Mouse (Mus musculus) G1E (cell line): Measurements from ENCODE around the gene Col13a1. TPM values are rescaled to one million over a fixed set of nuclear protein-coding genes. Genes with fewer than 3 reads are reported as not detected.

Experiments
- ATAC-seq: 2 replicates; pipeline ENCODE4 v1.8.0; 2016; ENCODE audit warnings: mild to moderate bottlenecking; ENCODE audit not compliant: insufficient number of reproducible peaks, poor library complexity, low FRiP score, severe bottlenecking; ENCODE audit errors: extremely low read depth
- DNase-seq: peaks from one replicate; pipeline ENCODE4 v3.0.0; 2012; ENCODE audit warnings: low spot score
- H3K27me3 ChIP-seq: 2 replicates; pipeline ENCODE4 v1.6.1; 2012; ENCODE audit warnings: mild to moderate bottlenecking, low read length, inconsistent platforms; ENCODE audit not compliant: insufficient read depth
- H3K36me3 ChIP-seq: replicated peaks from 2 replicates; pipeline ENCODE3; 2012; ENCODE audit warnings: mild to moderate bottlenecking, inconsistent platforms
- H3K4me1 ChIP-seq: 2 replicates; pipeline ENCODE4 v1.6.1; 2012; ENCODE audit warnings: low read depth, low read length, inconsistent platforms, mixed read lengths; ENCODE audit not compliant: insufficient read depth
- H3K4me3 ChIP-seq: 2 replicates; pipeline ENCODE4 v1.5.1; 2012; ENCODE audit warnings: low read depth, mild to moderate bottlenecking, inconsistent platforms, low read length, moderate library complexity, mixed read lengths
- H3K9me3 ChIP-seq: replicated peaks from 2 replicates; pipeline ENCODE4 v1.6.1; 2012; ENCODE audit warnings: inconsistent platforms
- CTCF ChIP-seq: IDR thresholded peaks from 2 replicates; pipeline ENCODE4 v1.5.1; 2012; ENCODE audit warnings: low read depth, low read length, inconsistent platforms, mixed read lengths
- GATA1 ChIP-seq: IDR thresholded peaks from 2 replicates; pipeline ENCODE4 v1.6.1; 2012; ENCODE audit warnings: borderline replicate concordance, low read length, inconsistent platforms, mixed read lengths
- GATA2 ChIP-seq: IDR thresholded peaks from 2 replicates; pipeline ENCODE4 v1.6.1; 2012; ENCODE audit warnings: low read depth, low read length, inconsistent platforms, borderline replicate concordance
- POLR2AphosphoS5 ChIP-seq: IDR thresholded peaks from 2 replicates; pipeline ENCODE4 v1.6.1; 2012; ENCODE audit warnings: low read depth, low read length, inconsistent platforms; ENCODE audit not compliant: insufficient replicate concordance
- TAL1 ChIP-seq: conservative IDR thresholded peaks from 2 replicates; pipeline ENCODE4 v1.6.1; 2012; ENCODE audit warnings: low read depth, low read length, inconsistent platforms, mixed read lengths
- polyA plus RNA-seq: library from polyadenylated mRNA; stranded (reverse); fragments of >175 nt; gene quantifications from 2 replicates; pipeline ENCODE4 v1.2.3, GENCODE M21; 2012
- total RNA-seq, 2 experiments: library from RNA; stranded (forward) in 1 of 2; stranded (reverse) in 1 of 2; fragments of 200-1000 nt in 1 of 2; fragments of >200 nt in 1 of 2; fragmentation: Nextera tagmentation in 1 of 2; gene quantifications; 2 replicates each; pipeline ENCODE4 v1.2.3; 2014 to 2017

Gene Col13a1
- total and polyA plus RNA-seq, 3 experiments = 0.05 TPM; not detected in 2

GRCm38 (mm10) chr10:61944386-61944785, 34.5 kb downstream of the Col13a1 start:
- Histone ChIP-seq H3K9me3 (no peaks in the 10 kb centered on the region), H3K27me3 (no peaks in the 10 kb centered on the region), H3K4me3 (no peak overlapping the region), H3K4me1 (no peaks in the 10 kb centered on the region), H3K36me3 (no peaks in the 10 kb centered on the region)
- no peak for TF ChIP-seq TAL1
- no peak for TF ChIP-seq POLR2AphosphoS5
- TF ChIP-seq CTCF = no peak
- TF ChIP-seq GATA2 = no peak
- no peak for TF ChIP-seq GATA1
- DNase-seq (no peak), ATAC-seq (no peak)

GRCm38 (mm10) chr10:61943480-61943879, 35.4 kb downstream of the Col13a1 start:
- H3K4me1 ChIP-seq = no peaks in the 10 kb centered on the region
- no peaks in the 10 kb centered on the region for H3K36me3 ChIP-seq
- no peaks in the 10 kb centered on the region for H3K27me3 ChIP-seq
- ATAC-seq = no peak
- H3K4me3 ChIP-seq = no peak overlapping the region
- H3K9me3 ChIP-seq = no peaks in the 10 kb centered on the region
- TF ChIP-seq CTCF (no peak), POLR2AphosphoS5 (no peak), GATA2 (no peak), GATA1 (no peak), TAL1 (no peak)
- no peak for DNase-seq

GRCm38 (mm10) chr10:61942719-61943118, 36.2 kb downstream of the Col13a1 start:
- H3K4me3 ChIP-seq = no peak overlapping the region
- no peaks in the 10 kb centered on the region for H3K9me3 ChIP-seq
- no peaks in the 10 kb centered on the region for H3K27me3 ChIP-seq
- H3K4me1 ChIP-seq = no peaks in the 10 kb centered on the region
- TF ChIP-seq GATA1 (no peak), CTCF (no peak), GATA2 (no peak), POLR2AphosphoS5 (no peak)
- H3K36me3 ChIP-seq = no peaks in the 10 kb centered on the region
- ATAC-seq (no peak), DNase-seq (no peak)

GRCm38 (mm10) chr10:61936211-61937121, 42.4 kb downstream of the Col13a1 start:
- Histone ChIP-seq H3K27me3 (peaks cover 4% of the 10 kb centered on the region), H3K36me3 (no peaks in the 10 kb centered on the region), H3K9me3 (no peaks in the 10 kb centered on the region), H3K4me3 (no peak overlapping the region), H3K4me1 (no peaks in the 10 kb centered on the region)
- TF ChIP-seq CTCF = no peak
- TF ChIP-seq GATA2 = no peak
- TF ChIP-seq POLR2AphosphoS5 = no peak
- TF ChIP-seq GATA1 = no peak
- no peak for TF ChIP-seq TAL1
- DNase-seq (no peak), ATAC-seq (no peak)

GRCm38 (mm10) chr10:61931678-61932077, 47.2 kb downstream of the Col13a1 start:
- no peaks in the 10 kb centered on the region for H3K9me3 ChIP-seq
- ATAC-seq = no peak
- H3K36me3 ChIP-seq = no peaks in the 10 kb centered on the region
- H3K4me3 ChIP-seq = no peak overlapping the region
- TF ChIP-seq GATA1 (no peak), CTCF (no peak), GATA2 (no peak), POLR2AphosphoS5 (no peak), TAL1 (no peak)
- peaks cover 4% of the 10 kb centered on the region for H3K27me3 ChIP-seq
- H3K4me1 ChIP-seq = no peaks in the 10 kb centered on the region
- no peak for DNase-seq

- DNase-seq (no peak), ATAC-seq (no peak)
- Histone ChIP-seq H3K9me3 (no peaks in the 10 kb centered on the region), H3K27me3 (no peaks in the 10 kb centered on the region), H3K4me3 (no peak overlapping the region), H3K36me3 (no peaks in the 10 kb centered on the region), H3K4me1 (no peaks in the 10 kb centered on the region)
- TF ChIP-seq TAL1 = no peak
- TF ChIP-seq CTCF = no peak
- no peak for TF ChIP-seq GATA2
- TF ChIP-seq POLR2AphosphoS5 = no peak
- TF ChIP-seq GATA1 = no peak
Observed at GRCm38 (mm10) chr10:61929901-61930300, 49.0 kb downstream of the Col13a1 start.
